Mouse (Mus musculus): Measurements from ENCODE around the gene Fbln1.

DNA sequence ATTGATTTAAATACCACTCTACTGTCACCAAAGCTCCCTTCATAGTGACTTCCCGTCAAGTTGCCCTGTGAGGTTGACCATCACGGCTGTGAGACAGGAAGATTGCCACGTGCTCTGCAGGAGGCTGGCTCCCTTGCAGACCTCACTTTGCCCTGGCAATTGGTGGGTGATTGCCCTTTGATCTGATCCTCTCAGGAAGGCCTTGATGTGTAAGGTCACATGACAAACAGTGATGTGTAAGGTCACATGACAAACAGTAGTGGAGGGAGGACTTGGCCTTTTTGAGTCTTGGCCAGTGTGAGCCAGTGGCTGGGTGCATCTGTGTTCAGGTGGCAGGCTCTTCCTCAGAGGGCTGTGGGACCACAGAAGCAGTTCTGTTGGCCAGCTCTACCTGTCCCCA is 22.8 kb downstream of the Fbln1 start:
- TF ChIP-seq CTCF (IDR thresholded peaks at IDR 0.05; ENCODE audit: control insufficient read depth, insufficient read depth, insufficient read length) (no peak), MYOD1 (IDR thresholded peaks at IDR 0.05; ENCODE audit: control insufficient read depth, insufficient read length, low read depth) (no peak)
